Mouse (Mus musculus) midbrain, embryonic 13.5 days (tissue): ENCODE data around the gene Akr1d1. TPM values are rescaled to one million over a fixed set of nuclear protein-coding genes. Genes with fewer than 3 reads are reported as not detected.

ENCODE experiments used
- ATAC-seq: fragments of 200-750 bp; cut with Nextera tagmentation; 2 replicates; pipeline ENCODE4 v1.8.0; 2017; ENCODE audit warnings: mild to moderate bottlenecking, moderate TSS enrichment, moderate library complexity
- H3K27ac ChIP-seq: fragments of 300-500 bp; sonication (generic); 2 replicates; pipeline ENCODE4 v1.5.1; 2015; ENCODE audit warnings: inconsistent platforms, mild to moderate bottlenecking, moderate library complexity
- H3K27me3 ChIP-seq: fragments of 300-500 bp; sonication (generic); 2 replicates; pipeline ENCODE4 v1.6.1; 2015; ENCODE audit warnings: mild to moderate bottlenecking, inconsistent platforms
- H3K36me3 ChIP-seq: fragments of 300-500 bp; sonication (generic); 2 replicates; pipeline ENCODE4 v1.6.1; 2015; ENCODE audit warnings: mild to moderate bottlenecking, inconsistent platforms
- H3K4me1 ChIP-seq: fragments of 300-500 bp; sonication (generic); replicated peaks from 2 replicates; pipeline ENCODE4 v1.6.1; 2015; ENCODE audit warnings: inconsistent platforms
- H3K4me2 ChIP-seq: fragments of 300-500 bp; sonication (generic); replicated peaks from 2 replicates; pipeline ENCODE4 v1.6.1; 2015; ENCODE audit warnings: moderate library complexity, mild to moderate bottlenecking, inconsistent platforms
- H3K4me3 ChIP-seq: fragments of 300-500 bp; sonication (generic); replicated peaks from 2 replicates; pipeline ENCODE4 v1.5.1; 2015; ENCODE audit warnings: mild to moderate bottlenecking, inconsistent platforms
- H3K9ac ChIP-seq: fragments of 300-500 bp; sonication (generic); replicated peaks from 2 replicates; pipeline ENCODE4 v1.6.1; 2015; ENCODE audit warnings: mild to moderate bottlenecking, inconsistent platforms
- H3K9me3 ChIP-seq: fragments of 300-500 bp; sonication (generic); 2 replicates; pipeline ENCODE4 v1.6.1; 2016; ENCODE audit warnings: mild to moderate bottlenecking, inconsistent platforms
- WGBS: fragments of 180-500 bp; shearing (Covaris S2); methylation state at CpG from one replicate; pipeline ENCODE4 v1.1.7; 2015; 5-methylcytosine and 5-hydroxymethylcytosine counted together
- polyA plus RNA-seq: library from polyadenylated mRNA; unstranded; fragments of >200 nt; fragmentation: Nextera tagmentation; extraction: Ambion mirVana; gene quantifications from 2 replicates; pipeline ENCODE4 v1.2.1, GENCODE M21; 2015

The Akr1d1 gene
- polyA plus RNA-seq, 1 experiment from 2014 or later, result not detected

GRCm38 (mm10) chr6:37602857-37603765 lies 73.1 kb downstream of the Akr1d1 start:
- WGBS, result 59% methylated on average over 9 of the region's 9 CpGs
- Histone ChIP-seq H3K4me2 (no peak overlapping the region), H3K27ac (no peak overlapping the region), H3K4me1 (no peaks in the 10 kb centered on the region), H3K9ac (no peak overlapping the region), H3K27me3 (no peaks in the 10 kb centered on the region), H3K9me3 (no peaks in the 10 kb centered on the region), H3K36me3 (no peaks in the 10 kb centered on the region), H3K4me3 (no peak overlapping the region)
- ATAC-seq, result no peak

- H3K4me3 ChIP-seq, result no peak overlapping the region
- no peak overlapping the region for H3K27ac ChIP-seq
- no peaks in the 10 kb centered on the region for H3K4me1 ChIP-seq
- no peak for ATAC-seq
- H3K36me3 ChIP-seq, result no peaks in the 10 kb centered on the region
- no peak overlapping the region for H3K4me2 ChIP-seq
- no peaks in the 10 kb centered on the region for H3K27me3 ChIP-seq
- WGBS, result 82% methylated on average over 4 of the region's 4 CpGs
- no peak overlapping the region for H3K9ac ChIP-seq
- no peaks in the 10 kb centered on the region for H3K9me3 ChIP-seq
These were observed 74.4 kb downstream of the Akr1d1 start for GRCm38 (mm10) chr6:37604178-37604883.

GRCm38 (mm10) chr6:37604884-37605269 lies 74.9 kb downstream of the Akr1d1 start:
- Histone ChIP-seq H3K4me2 (no peak overlapping the region), H3K9me3 (no peaks in the 10 kb centered on the region), H3K9ac (no peak overlapping the region), H3K4me3 (no peak overlapping the region), H3K27me3 (no peaks in the 10 kb centered on the region), H3K4me1 (no peaks in the 10 kb centered on the region), H3K36me3 (no peaks in the 10 kb centered on the region), H3K27ac (no peak overlapping the region)
- WGBS, result 71% methylated on average over 5 of the region's 5 CpGs
- ATAC-seq, result no peak

- Histone ChIP-seq H3K4me3 (no peak overlapping the region), H3K27me3 (no peaks in the 10 kb centered on the region), H3K4me2 (no peak overlapping the region), H3K27ac (no peak overlapping the region), H3K9me3 (no peaks in the 10 kb centered on the region), H3K4me1 (no peaks in the 10 kb centered on the region), H3K9ac (no peak overlapping the region), H3K36me3 (no peaks in the 10 kb centered on the region)
- 74% methylated on average over 3 of the region's 3 CpGs for WGBS
- no peak for ATAC-seq
These were observed 77.7 kb downstream of the Akr1d1 start for GRCm38 (mm10) chr6:37607511-37608289.

- no peaks in the 10 kb centered on the region for H3K9me3 ChIP-seq
- WGBS, result 90% methylated on average over 6 of the region's 6 CpGs
- H3K4me3 ChIP-seq, result no peak overlapping the region
These were observed 82.8 kb downstream of the Akr1d1 start for GRCm38 (mm10) chr6:37612603-37613284.

GRCm38 (mm10) chr6:37615490-37615889 lies 85.5 kb downstream of the Akr1d1 start:
- H3K9ac ChIP-seq, result no peak overlapping the region
- H3K4me2 ChIP-seq, result no peak overlapping the region
- H3K4me3 ChIP-seq, result no peak overlapping the region
- H3K9me3 ChIP-seq, result no peaks in the 10 kb centered on the region
- 90% methylated on average over 2 of the region's 2 CpGs for WGBS
- no peak overlapping the region for H3K27ac ChIP-seq
- no peaks in the 10 kb centered on the region for H3K27me3 ChIP-seq
- H3K36me3 ChIP-seq, result no peaks in the 10 kb centered on the region
- ATAC-seq, result no peak
- no peaks in the 10 kb centered on the region for H3K4me1 ChIP-seq

More at GRCm38 (mm10) chr6:37612603-37613284, 82.8 kb downstream of the Akr1d1 start:
- Histone ChIP-seq H3K4me2 (no peak overlapping the region), H3K27ac (no peak overlapping the region), H3K9ac (no peak overlapping the region), H3K4me1 (no peaks in the 10 kb centered on the region), H3K27me3 (no peaks in the 10 kb centered on the region), H3K36me3 (no peaks in the 10 kb centered on the region)
- ATAC-seq, result no peak

- no peaks in the 10 kb centered on the region for H3K4me1 ChIP-seq
- no peak overlapping the region for H3K4me2 ChIP-seq
- no peak overlapping the region for H3K27ac ChIP-seq
- no peak for ATAC-seq
- H3K9ac ChIP-seq, result no peak overlapping the region
- no peak overlapping the region for H3K4me3 ChIP-seq
- H3K9me3 ChIP-seq, result no peaks in the 10 kb centered on the region
- 95% methylated on average over 7 of the region's 7 CpGs for WGBS
- H3K36me3 ChIP-seq, result no peaks in the 10 kb centered on the region
- H3K27me3 ChIP-seq, result no peaks in the 10 kb centered on the region
These were observed 86.2 kb downstream of the Akr1d1 start for GRCm38 (mm10) chr6:37616136-37616535.

GRCm38 (mm10) chr6:37617431-37618011 lies 87.5 kb downstream of the Akr1d1 start:
- H3K9ac ChIP-seq, result no peak overlapping the region
- no peak overlapping the region for H3K4me3 ChIP-seq
- 75% methylated on average over 10 of the region's 10 CpGs for WGBS
- no peaks in the 10 kb centered on the region for H3K27me3 ChIP-seq
- no peak overlapping the region for H3K4me2 ChIP-seq
- H3K27ac ChIP-seq, result no peak overlapping the region
- no peaks in the 10 kb centered on the region for H3K9me3 ChIP-seq
- no peaks in the 10 kb centered on the region for H3K36me3 ChIP-seq
- H3K4me1 ChIP-seq, result no peaks in the 10 kb centered on the region
- ATAC-seq, result no peak

Other genes with a start within 250 kb of the Akr1d1 start
- gene Dgki, start 230.0 kb upstream of the Akr1d1 start, polyA plus RNA-seq, result 4.8 and 6.4 TPM in 2 replicates
- gene Creb3l2, start 88.0 kb upstream of the Akr1d1 start, polyA plus RNA-seq, result 2.6 and 3.3 TPM in 2 replicates